Mouse (Mus musculus) ovary, adult 18-20 months (tissue): ENCODE results near the gene Efcab11.
"Not testable (repeated sequence)": the region's sequence is repeated elsewhere in the genome, so short reads cannot be mapped to it uniquely, and the experiment has no call there.

Experiments
- DNase-seq: peaks from one replicate; pipeline ENCODE4 v3.0.0; 2022; ENCODE audit warnings: low spot score, mixed read lengths

Gene Efcab11

DNA sequence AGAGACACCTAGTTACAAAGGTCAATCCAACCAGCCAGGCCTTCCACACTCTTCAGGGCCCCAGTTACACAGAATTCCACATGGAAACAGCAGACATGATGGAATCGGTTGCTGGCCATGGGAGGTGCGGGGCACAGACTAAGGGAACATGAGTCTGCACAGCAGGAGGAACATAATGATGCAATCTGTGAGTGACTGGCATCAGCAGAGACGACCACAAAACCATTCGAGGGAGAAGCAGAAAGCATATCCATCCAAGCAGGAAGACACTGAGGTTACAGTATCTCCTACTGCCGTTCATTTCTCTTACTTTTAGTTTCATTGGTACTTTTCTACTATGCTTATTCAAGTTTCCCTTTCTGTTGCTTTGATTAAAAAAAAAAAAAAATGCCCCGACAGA lies 9.6 kb downstream of the Efcab11 start:
- DNase-seq = no peak

DNA sequence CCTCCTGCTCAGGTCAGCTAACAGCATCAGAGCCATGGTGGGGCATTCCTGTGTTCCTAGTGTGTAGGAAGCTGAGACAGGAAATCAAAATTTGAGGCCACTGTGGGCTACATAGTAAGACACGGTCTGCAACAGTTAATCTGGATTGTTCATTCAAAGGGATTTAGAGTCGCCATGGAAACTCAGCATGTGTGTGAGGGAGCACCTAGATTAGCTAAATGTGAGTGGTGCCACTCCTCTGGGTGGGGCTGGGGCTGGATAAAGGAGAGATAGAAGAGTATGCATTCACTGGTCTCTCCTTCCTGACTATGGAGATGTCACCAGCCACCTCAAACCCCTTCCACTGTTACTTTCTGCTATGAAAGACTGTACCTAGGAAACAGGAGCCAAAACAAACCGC lies 10.8 kb downstream of the Efcab11 start:
- no peak for DNase-seq

DNA sequence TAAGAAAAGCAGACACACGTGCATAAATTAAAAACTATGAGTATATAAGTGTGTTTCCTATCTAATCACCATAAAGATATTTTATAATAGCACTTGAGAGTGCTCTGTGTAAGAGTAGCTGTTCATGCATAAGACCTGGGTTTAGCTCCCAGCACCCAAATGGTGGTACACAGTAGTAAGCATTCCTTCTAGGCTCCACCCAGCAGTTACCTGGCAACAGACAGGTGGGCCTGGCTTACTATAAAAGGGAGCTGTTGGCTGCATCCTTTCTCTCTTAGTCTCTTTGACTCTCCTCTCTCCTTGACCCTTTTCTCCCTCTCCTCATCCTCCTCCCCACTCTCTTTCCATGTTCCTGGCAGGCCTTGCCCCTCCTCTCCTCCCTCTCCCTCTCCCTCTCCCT lies 15.4 kb downstream of the Efcab11 start:
- no peak for DNase-seq

DNA sequence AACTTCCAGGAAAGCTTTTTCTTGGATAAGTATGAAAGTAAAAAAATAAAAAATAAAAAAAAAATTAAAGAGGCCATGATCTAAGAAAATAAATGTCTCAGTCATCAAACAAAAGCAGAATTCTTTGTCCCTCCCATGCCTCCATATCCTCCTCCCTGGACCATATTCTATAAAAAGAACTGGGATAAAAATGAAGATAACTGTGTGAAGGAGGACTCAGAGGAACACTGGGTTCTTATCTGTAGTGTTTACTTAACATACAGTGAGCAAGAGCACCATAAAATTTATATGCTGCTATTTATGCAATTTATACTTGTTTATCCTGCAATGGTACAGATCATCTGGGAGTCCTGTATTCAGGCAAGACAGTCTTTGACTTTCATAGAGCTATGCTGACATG lies 19.6 kb downstream of the Efcab11 start:
- no peak for DNase-seq

DNA sequence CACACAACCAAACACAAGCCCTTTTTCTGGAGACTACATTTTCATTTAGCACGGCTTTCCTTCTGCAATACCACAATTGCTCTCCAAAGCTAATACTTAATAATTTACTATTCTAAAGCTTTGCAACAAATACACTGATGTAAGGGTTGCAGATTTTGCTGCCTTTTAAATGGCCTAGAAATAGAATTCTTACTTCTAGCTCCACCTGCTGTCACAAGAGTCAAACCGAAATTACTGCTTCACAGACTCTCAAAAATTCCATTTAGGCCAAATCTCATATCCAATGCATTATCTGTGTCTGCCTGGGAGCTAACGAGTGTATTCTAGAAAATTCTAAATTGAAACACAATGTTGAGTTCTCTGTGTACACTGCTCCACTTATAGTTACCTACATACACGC lies 23.3 kb downstream of the Efcab11 start:
- DNase-seq = no peak

DNA sequence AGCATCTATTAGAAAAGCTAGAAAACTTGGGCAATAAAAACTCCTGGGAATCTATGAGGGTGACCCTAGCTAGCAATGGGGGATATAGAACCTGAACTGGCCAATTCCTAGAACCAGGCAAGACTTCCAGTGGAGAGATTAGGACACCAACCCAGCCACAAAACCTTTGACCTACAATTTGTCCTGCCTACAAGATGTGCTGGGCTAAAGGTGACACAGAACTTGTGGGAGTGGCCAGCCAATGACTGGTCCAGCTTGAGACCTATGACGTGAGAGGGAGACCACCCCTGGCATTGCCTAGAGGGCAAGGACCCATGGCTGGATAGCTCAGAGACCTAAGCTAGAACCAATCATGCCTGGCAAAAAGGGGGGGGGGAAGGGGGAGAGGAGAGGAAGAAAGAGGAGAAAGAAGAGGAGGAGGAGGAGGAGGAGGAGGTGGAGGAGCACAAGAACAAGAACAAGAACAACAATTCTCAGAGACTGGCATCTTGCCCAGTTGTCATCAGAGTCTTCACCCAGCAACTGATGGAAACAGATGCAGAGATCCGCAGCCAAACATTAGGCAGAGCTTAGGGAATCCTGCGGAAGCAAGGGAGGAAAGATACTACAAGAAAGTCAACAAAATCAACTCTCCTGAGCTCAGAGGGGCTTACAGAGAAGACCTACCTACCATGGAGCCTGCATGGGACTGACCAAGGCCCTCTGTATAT lies 24.7 kb downstream of the Efcab11 start:
- no peak for DNase-seq

DNA sequence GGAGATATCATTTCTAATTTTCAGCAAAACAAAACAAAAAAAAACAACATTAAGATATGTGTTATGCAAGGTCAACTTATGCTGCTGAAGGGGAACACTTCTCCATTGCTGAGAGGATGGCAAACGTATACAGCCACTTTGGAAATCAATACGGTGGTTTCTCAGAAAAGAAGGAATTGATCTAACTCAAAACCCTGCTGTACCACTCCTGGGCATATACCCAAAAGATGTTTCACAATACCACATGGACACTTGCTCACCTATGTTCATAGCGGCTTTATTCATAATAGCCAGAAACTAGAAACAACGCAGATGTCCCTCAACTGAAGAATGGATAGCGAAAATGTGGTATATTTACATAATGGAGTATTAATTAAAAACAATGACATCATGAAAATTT lies 25.6 kb downstream of the Efcab11 start:
- no peak for DNase-seq

DNA sequence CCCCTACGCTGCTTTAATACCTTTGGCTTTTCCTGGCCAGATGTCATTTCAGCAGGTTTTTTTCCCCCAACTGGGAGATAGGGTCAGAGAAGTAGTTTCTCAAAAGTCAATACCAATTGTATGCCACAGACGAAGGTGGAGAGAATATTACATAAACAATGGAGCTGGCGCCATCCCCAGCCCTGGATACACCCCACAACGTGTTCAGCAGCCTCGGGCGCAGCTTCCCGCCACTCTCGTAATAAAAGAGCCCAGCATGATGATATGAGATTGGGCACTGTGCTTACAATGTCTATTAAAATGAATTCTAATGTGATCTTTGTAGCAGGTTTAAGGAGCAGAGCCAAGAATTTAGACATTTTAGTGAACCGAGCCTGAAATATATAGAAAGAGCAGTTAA lies 28.2 kb downstream of the Efcab11 start:
- DNase-seq = no peak

DNA sequence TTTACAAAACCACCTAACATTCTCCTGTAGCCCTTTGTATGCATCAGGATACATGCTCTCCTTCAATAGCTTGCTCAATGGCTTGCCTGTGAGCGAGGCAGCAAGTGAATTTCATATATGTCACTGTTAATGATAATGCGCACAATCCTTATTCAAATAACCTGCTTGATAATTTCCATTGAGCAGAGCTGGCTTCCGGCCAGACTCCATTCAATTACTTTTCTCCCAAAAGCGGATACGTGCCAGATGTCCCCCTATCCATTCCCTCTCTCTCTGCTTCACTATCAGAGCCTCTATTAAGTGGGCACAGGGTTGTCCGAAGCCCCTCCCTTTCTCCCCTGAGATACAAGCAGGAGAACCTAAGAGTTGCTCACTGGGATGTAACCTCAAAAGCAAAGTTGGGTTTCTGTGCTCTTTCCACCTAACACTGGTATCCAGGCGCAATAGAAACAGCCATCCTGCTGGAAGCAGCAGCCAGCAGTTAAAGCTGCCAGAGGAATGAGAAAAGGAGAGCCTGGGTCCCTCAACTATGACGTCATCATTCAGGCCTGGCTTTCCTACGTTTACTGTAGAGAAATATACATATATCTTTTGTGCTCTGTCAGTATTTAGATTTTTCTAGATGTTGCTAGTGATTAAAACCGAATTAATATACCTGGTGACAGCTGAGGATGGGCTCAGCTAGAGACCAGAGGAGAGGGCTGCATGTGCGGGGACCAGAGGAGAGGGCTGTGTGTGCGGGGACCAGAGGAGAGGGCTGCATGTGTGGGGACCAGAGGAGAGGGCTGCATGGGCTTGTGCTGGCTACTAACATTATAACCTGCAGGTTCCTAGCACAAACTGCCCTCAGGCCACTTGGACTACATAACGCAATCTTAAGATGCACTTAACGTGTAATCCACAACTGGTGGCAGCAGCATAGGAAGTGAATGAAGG lies 30.6 kb downstream of the Efcab11 start:
- DNase-seq = no peak

DNA sequence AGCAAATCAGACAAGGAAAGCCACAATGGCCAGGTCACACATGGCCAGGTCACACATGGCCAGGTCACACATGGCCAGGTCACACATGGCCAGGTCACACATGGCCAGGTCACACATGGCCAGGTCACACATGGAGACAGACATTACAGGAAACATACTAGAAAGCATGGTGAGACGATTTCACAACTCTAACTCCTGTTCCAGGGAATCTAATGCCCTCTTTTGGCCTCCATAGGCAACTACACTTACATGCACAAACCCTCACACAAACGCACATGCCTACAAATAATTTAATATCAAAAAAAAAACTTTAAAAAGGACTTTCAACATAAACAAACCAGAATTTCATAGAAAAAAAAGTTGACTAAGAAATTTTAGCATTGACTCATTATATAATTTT lies 34.2 kb downstream of the Efcab11 start:
- DNase-seq = no peak

DNA sequence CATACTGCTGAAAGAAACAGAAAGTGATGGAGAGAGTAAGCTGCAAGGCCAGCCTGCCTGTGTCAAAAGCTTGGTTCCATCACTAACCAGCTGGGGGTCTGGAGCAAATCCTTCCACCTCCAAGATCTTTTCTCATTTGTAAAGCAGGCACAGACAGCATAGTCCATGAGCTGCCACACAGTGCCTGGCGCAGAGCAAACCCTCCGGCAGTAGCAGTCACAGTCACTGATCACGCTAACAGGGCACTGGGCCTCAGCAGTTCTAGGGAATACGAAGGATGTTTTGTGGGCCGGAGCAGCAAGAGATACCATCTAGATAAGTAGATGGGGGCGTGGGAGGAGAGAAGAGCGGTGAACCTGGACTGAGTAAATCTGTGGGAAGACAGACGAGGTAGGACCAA lies 39.3 kb downstream of the Efcab11 start:
- no peak for DNase-seq

DNA sequence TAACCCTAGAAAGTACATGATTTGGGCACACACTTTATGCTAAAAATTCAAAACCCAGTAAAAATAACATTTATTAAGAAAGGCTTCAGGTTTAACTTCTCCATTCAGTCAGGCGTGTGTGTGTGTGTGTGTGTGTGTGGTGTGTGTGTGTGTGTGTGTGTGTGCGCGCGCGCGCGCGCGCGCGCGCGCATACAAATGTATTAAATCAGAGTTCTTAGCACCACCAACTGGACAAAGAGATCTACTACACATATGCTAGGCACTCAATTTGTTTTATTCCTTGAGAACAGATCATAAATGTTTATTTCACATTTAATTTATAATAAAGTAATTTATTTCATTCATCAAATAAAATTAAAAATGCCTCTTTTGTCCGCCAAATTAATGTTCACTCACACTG lies 45.5 kb downstream of the Efcab11 start:
- no peak for DNase-seq

DNA sequence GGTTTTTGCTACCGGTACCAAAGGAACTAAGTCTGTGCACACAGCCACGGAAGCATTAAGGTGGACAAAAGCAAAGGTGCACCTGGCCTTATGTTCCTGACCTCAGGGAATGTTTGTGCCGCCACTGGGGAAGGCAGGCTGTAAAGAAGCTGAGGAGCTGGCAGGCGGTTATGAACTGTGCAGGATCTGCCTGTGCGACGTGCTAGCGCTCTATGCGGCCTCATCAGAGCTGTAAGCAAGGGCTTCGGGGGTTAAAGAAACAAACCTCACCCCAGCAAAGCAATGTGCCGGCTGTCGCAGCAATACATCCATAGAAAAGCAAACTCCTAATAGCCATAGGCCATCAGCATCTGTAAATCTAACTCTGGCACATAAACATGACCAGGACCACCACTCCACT lies 46.1 kb downstream of the Efcab11 start:
- DNase-seq = no peak

DNA sequence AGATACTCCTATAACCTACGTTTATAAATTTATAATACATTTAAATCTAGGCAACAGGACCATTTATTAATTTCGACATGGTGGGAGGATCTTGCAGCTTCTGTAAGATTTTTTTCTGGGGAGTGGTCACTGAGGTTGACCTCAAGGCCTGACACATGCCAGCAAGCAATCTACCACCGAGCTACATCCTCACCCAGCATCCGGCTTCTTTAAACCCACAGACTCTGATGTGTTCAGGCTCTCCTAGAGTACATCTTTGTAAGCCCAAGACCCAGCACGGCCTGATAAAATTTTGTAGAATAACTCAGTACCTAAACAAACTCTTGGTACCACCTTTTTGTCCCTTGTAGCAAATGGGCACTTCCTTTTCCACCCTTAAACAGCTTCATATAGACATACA lies 46.7 kb downstream of the Efcab11 start:
- DNase-seq = no peak

DNA sequence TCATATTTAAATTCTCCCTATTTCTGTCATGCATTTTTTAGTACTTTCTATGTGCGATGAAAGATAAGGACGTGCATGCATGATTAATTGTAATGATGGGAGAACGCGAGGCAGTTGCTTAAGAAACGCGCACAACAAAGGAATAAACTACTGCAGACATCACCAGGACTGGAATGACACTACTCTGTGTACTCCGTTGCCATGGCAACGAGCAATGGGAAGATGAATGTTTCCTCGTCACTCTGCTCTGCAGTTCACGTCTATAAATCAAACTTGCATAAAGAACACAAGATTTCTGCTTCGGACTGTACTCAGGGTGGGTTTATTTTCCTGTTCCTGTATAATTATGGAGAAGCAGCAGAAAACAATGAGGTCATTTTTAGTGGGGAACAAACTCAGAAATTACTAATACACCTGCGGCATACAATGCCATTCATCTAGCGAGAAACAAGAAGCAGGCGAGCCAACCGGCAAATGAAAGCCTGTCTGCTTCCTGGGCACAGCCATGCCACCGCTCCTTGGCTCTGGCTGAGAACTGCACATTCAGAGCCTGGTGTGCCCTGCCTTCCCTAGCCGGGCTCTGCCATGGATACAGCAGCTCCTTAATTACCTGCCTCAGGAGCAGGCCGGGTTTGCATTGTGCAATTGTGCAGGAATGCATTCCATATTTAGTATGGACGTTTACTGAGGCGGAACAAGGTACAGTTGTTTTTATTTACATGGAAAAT lies 47.7 kb downstream of the Efcab11 start:
- DNase-seq = no peak

DNA sequence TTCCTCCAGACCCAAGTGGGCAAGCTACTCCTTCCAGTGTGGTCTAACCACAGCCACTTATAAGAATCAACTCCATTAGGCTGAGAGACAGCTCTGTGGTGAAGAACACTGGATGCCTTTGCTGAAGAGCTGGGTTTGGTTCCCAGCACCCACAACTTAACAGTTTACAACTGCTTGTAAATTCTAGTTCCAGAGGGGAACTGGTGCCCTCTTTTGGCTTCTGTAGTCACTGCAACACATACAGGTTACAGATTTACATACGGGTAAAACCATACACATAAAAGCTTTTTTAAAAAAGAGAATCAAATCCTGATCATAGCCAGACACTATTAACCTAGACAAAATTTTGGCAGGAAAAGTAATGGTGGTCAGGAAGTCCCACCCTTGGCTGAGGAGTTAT lies 50.8 kb downstream of the Efcab11 start:
- no peak for DNase-seq

DNA sequence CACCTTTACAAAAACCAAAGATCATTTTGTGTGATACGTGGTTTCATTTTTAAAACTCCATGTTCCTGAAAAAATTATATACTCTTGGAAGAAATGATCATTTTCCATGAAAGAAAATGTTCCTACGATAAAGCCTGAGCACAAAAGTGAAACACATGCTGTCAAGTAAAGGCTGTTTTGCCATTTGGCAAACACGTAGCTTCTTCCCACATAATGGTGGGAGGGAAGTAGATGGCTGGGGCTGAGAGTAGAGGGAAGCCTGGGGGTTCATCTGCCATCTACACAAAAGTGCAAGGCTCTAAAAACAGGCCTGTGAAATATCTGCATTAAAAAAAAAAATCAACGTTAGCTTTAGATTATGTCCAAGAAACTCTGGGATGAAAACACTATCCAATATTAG lies 61.6 kb downstream of the Efcab11 start:
- DNase-seq = no peak

DNA sequence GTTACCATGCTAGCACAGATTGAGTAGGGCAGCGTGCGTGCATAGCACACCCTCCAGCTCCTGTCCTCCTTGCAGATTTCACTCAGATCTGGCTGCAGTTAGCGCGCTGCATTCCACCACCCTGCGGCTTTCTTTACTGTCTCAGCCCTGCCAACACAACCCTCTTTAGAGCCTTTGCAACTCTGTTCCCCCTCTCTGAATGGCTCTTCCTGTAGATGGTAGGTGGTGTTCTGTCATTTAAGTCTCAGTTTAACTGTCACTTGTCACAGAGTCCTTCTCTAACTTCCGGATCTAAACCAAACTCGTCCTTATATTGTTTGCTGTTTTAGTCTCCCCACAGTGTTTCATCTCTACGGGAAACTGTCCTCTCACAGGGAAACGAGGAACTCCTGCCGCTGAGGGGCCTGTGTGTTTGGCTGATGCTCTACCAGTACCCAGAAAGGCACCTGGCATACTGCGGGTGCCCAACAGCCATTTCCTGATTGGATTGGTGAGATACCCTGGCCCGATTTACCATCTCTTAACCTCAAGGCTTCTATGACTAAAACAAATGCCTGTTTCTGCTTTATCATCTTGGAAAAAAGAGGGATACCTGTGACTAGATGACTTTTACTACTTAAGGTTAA lies 62.8 kb downstream of the Efcab11 start:
- DNase-seq = no peak

DNA sequence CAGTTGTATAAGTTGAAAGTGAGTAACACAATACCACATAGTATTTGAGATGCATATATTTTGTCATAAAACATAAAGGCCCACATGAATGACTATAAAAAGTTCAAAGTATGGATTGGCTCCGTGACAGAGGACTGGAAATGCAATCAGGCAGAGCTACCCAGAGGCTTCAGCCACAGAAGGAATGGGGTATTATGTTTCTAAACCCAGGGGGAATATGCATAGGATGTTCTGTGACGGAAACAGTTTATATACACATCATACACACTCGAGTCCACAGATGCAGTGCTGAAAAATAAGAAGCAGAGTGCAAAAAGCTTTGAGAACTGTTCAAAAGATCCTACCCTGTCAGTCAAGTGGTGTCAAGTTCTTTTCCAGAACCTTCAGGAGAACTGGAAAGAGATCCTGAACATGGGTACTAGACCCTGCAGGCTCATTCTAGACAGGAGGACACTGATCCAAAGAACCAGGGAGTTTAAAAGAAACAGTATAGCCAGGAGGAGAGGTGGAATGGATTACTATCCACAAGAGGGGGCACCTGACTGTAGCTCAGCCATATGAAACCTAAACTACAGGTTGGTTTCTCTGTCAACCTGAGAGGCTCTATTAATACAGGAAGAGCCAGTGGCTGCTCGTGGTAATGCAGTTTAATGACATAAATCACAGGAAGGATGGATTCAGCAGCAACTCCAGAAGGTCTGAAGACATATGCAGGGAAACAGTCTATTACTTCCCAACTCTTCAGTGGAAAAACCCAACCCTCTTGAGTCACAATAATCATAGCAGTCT lies 64.9 kb downstream of the Efcab11 start:
- no peak for DNase-seq

DNA sequence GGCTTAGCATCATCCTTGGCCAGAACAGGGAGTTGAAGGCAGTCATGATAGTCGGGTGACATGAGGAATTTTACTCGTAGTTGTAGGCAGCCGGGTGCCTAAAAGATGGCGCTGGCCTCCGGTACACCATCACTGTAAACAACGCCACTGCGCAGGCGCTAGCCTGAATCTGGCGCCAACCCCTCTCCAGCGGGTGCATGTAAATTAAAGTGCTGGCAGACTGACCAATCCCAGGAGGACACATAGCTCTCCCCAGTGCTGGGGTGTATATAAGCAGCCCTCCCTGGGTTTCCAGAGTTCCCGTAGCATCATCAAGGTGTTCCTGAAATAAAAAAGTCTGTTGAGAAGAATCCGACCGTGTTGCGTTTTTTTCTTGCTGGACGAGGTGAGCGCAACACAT lies 66.2 kb downstream of the Efcab11 start:
- DNase-seq = not testable (repeated sequence)

DNA sequence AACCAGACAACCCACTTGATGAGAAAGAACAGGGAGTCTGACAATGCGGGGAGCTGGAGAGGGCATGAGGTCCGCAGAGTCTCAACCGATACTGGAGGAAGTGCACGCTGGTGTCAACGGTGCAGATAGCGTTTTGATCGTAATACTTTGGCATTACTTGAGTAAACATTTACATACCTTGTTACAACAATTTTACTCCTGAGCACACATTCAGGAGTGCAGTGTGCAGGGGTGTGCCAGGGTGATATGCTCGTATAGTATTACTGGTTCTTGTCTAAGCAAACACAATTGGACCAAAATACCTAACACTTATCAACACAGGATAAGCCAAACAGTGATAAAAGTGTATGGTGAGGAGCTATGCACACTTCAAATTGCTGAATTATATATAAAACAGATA lies 69.0 kb downstream of the Efcab11 start:
- DNase-seq = no peak

DNA sequence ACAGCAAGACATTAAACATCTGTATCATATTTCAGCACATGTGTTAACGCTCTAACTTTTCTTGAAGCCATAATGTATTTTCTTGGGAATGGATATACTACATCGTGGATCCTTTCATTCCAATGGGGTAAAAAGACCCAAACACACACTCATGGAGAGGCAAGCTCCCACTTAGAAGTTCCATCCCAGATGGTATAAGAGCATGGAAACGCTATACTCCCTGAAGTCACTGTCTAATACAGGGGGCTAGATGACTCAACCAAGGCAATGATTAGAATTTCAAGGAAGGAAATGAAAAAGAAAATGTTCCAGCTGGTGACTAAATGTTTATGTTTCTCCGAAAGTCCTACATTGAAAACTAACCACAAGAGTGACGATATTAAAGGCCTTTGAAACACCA lies 76.3 kb downstream of the Efcab11 start:
- DNase-seq = no peak
